Mouse (Mus musculus): ENCODE data around the gene Grid1. TPM values are rescaled to one million over a fixed set of nuclear protein-coding genes. Genes with fewer than 3 reads are reported as not detected.
A peak's percentile ranks its signal among the peaks of the same experiment; 100 is the strongest.

Grid1 gene
- total RNA-seq, 2 experiments from 2014 or later = not detected

DNA sequence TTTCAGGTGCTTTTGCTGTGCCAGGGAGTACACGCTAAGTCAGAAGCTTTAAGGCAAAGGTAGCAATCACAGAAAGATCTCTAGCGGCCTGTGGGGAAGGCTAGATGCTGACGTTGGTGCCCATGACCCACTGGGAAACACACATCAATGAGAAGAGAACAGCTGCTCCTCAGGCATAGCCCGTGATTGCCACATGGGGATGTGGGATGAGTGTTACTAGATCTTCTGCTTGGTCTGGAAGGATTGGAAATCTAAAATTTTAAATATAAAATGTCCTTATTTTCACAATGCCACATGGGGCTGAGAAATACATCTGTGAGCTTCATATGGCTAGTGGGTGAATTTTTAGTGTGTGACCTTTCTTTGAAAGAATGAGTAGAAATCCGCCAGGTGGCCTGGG lies 277.3 kb downstream of the Grid1 start:
- no peak for DNase-seq
- intact Hi-C loops (cut with DNase I) = no loop called here

DNA sequence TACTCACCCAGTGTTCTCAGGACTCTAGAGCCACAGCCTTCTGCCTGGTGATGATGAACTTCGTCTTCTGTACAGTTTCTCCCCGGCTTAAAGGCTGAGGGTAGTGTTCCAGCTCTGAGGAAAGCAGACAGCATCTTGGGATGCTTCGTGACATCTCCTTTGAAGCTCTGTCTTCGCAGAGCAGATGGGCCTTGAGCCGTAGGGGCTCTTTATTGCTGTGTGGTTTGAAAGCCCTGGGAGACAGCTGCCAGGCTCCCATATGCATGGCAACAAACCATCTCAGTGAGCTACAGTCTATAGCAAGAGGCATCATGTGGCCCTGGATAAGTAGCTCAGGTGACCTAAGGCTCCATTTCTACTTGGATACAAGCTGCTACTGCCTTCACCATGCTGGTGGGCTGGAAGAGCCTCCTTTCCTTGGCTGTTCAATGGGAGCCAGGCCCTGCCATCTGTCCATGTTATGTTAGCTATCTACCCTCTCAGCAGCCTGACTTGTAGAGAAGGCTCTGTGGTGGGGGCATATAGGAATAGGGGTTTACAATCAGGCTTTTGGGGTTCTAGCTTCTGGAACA lies 283.8 kb downstream of the Grid1 start:
- intact Hi-C loops (cut with DNase I) = no loop called here

DNA sequence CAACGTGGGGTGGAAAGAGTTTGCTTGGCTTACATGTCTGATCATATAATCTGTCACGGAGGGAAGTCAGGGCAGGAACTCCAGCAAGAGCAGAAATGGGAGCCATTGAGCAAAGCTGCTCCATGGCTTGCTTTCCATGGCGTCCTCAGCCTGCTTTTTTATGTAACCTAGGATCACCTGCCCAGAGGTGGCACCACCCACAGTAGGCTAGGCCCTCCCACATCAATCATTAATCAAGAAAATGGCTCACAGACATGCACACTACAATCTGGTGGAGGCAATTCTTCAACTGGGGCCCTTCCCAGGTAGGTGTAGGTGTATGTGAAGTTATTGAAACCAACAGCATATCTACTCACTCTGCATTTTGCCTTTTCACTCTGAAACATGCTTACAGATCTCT lies 287.7 kb downstream of the Grid1 start:
- intact Hi-C loops (cut with DNase I) = no loop called here
- DNase-seq = no peak

More for the DNA sequence above, 283.8 kb downstream of the Grid1 start:
- no peak for DNase-seq

DNA sequence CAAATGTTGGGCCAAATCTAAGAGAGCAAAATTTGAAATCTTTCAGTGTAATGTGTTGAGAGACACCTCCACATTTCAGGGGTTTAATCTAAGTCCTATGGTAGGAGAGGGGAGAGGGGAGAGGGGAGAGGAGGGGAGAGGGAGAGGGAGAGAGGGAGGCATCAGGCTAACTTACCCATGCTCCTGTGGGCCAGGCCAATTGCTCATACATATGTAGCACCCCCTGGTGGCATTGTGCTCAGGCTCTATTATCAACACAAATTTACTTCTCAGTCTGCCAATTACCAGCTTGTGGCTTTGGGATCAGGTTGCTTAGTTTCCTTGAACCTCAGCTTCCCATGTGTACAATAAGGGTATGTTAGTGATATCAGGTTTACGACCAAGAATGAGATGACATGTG lies 291.0 kb downstream of the Grid1 start:
- DNase-seq = peak; percentile 16 to 28
- intact Hi-C loops (cut with DNase I) = loop anchor here (5.0 kb wide), 1 partner anchor 299 kb away; no protein-coding TSS in a partner anchor

DNA sequence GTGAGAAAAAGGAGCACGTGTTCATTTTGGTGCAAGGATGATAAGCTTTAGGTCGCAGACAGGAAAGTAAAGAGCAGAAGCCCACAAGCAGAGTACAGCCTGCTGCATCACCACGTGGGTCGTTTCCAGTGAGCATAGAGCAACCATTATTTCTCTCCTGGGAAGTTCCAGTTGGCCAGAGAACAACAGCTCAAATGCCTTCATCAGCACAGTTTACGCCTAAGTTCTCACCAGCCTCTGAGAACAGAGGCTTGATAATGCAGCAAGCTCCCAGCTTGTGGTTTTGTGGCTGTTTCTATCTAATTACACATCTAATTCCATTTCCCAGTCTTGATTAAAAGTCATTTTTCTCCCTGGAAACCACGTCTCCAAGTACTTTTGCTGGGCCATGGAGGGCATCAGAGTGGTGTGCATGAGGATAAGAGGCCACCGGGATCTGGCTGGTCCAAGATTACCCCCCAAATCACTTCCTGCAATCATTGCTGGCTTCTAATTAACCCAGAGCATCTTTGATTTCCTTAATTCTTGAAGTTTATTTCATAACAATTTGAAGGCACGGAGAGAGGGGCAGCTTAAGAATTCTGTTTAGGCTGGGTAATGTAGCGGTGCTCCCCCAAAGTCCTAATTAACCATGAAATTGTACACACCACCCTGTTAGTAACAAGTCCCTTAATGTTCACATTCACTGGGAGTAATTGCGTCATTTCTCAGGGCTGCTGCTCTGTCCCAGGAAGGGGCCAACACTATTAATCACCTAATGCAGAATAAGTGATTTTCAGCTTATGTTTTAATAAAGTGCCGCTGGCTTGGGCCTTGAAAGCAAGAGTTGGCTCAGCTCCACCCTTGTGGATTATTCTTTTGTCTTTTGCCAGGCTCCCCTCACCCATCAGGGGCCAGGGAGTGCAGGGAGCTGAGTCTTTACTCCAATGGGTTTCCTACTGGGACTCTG lies 292.7 kb downstream of the Grid1 start:
- intact Hi-C loops (cut with DNase I) = loop anchor here (5.0 kb wide), 1 partner anchor 300 kb away; no protein-coding TSS in a partner anchor
- no peak for DNase-seq

DNA sequence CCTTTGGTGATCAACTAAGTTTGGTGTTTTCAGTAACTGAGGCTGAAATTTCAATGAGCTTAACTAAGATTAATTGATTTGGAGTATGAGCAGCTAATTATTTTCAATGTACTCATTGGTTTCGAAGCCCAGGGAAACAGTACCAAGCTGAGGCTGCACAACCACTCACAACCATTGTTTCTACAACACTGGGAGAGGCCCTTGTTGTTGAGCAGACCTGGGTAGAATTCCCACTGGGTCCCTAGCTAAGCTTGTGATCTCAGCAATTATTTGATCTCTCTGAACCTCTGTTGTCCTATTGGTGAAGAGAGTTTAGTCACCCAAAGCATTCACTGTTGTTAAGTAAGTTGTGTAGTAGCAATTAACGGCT lies 293.4 kb downstream of the Grid1 start:
- no peak for DNase-seq
- intact Hi-C loops (cut with DNase I) = loop anchor here (5.0 kb wide), 1 partner anchor 301 kb away; no protein-coding TSS in a partner anchor

GRCm38 (mm10) chr14:35115913-35116312 lies 296.0 kb downstream of the Grid1 start:
- DNase-seq = no peak
- intact Hi-C loops (cut with DNase I) = no loop called here

- intact Hi-C loops (cut with DNase I) = no loop called here
- DNase-seq = no peak
Measured at GRCm38 (mm10) chr14:35120089-35120488, 300.2 kb downstream of the Grid1 start.

DNA sequence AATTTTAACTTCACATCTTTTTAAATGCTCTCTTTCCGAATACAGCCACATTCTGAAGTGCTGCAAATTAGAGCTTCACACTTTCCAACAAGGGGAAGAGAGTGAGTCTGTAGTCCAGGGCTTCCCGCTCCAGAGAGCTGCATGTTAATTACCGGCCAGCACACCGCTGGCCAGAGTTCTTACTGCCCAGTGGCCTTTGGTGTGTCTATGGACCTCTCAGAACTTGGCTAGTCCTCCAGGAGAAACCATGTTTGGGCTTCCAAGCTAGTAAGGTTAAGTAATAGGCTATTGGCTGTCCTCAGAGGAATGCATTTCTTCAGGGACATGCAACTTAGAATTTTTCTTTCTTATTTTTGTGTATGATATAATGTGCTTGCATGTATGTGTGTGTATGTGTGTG lies 301.0 kb downstream of the Grid1 start:
- intact Hi-C loops (cut with DNase I) = no loop called here
- DNase-seq = no peak

GRCm38 (mm10) chr14:35122111-35122510 lies 302.2 kb downstream of the Grid1 start:
- intact Hi-C loops (cut with DNase I) = no loop called here

DNA sequence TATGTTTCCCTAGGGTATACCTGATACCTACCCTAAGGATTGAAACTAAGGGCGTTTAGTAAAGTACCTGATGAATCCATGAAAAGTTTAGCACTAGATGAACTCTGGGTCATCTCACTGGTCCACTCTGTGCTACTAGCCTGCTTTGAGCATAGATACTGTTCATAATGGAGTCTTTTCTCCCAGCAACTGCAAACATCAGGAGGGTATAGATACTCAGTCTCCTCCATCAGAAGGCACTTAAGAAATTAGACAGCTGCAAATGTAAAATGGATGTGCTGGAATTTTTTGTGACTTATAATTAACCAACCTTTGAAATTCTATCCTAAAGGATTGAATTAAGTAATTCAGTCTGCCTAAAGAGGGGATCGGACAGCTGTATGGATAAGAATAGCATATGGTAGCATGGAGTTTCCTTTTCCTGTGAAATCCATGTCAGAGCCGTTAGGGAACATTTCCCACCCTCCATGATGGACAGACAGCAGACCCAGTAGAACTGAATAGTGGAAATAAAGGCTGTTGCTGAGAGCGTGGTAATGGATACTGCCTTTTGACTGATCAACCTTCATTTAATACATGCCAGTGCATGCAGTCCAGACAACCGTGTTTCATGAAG lies 303.5 kb downstream of the Grid1 start:
- intact Hi-C loops (cut with DNase I) = no loop called here

More at GRCm38 (mm10) chr14:35122111-35122510, 302.2 kb downstream of the Grid1 start:
- no peak for DNase-seq

GRCm38 (mm10) chr14:35127616-35128015 lies 307.7 kb downstream of the Grid1 start:
- intact Hi-C loops (cut with DNase I) = no loop called here
- no peak for DNase-seq

More for the DNA sequence above, 303.5 kb downstream of the Grid1 start:
- DNase-seq = no peak

DNA sequence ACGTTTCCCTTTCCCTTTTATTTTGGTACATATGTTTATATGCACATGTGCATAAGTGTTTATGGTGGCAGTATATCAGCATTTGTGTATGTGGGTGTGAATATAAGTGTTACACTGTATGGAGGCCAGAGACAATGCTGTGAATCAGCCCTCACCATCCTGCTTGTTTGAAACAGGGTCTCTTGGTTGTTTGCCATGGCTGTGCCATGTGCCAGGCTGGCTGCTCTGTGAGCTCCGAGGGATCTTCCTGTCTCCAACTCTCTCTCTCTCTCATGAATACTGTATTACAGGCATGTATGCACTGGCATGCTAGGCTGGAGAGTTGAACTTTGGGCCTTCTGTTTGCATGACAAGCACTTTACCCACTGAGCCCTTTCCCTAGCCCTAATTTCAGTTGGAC lies 315.1 kb downstream of the Grid1 start:
- intact Hi-C loops (cut with DNase I) = no loop called here
- no peak for DNase-seq

DNA sequence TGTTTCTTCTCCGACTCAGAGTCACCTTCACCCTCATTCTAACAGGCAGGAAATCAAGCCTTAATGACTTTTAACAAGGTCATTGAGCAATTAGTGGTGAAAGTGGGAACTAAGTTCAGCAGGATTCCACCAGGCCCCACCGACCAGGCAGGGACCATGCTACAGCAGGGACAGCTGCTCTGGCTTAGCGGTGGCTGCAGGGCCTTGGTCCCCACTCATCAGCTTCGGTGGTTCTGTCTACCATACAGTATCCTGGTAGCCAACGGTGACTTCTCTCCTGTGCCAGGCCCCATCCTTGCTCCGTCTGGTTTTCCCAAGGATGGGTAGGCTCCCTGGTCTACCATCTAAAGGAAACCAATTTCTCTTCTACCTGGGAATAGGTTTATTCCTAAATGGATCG lies 318.2 kb downstream of the Grid1 start:
- no peak for DNase-seq
- intact Hi-C loops (cut with DNase I) = no loop called here

DNA sequence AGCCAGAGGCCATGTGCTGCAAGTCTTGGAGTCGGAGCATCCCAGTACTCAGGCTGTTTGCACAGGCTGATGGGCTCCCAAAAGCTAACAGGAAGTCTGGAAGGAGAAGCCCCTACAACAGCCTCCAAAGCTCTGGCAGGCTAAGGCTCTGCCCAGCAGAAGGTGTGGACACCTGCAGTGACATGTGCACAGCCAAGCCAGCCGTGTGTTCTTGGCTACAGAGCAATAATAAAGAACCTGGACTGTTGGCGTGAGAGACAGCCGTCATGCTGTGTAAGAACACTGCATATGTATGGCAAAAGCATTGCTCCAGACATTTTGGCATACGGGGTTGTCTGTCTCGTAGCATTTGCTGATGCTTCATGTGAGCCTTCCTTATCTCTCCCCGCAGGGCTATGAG lies 319.9 kb downstream of the Grid1 start:
- intact Hi-C loops (cut with DNase I) = no loop called here
- DNase-seq = no peak

DNA sequence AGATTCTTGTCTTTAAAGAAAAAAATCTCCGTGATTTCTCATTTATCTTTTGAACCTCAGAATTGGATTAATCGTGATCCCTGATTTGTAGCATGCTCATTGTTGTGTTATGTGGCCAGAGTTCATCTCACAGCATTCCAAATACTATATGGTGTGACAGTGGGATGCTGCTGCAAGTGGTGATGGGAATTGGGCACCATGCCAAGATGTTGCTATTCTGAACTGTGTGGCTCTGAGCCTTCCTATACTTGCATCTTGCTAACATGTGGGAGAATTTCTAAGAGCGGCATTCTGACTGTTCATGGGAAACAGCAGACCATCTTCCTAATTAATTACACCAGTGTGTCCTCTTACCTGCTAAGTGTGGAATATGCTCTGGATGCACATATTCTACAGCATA lies 332.5 kb downstream of the Grid1 start:
- no peak for DNase-seq
- intact Hi-C loops (cut with DNase I) = no loop called here

DNA sequence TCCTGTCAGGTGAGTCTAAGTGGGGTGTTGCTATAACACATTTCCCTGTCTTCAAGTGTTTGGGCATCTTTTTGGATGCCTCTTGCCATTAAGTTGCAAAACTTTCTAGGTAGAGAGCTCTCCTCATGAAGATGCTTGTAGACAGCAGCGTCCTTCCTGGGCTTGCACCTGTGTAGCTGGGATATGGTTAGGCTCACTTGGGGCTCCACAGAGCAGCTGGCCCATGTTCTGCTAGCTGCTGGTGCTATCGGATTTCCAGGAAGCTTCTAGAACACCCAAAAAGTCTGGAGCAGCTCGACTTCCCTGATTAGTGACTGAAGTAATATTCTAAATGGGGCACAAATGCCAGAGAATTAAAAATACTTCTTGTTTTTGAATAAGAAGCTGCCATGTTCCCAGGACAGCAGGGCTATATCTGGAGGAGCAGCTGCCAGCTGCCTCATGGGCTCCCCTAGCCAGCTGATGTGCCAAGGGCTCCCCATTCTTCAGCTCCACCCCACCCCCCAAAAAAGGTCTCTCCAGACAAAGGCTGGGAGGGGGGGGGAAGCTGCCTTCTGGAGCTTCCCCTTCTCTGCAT lies 333.9 kb downstream of the Grid1 start:
- intact Hi-C loops (cut with DNase I) = no loop called here
- DNase-seq = no peak

DNA sequence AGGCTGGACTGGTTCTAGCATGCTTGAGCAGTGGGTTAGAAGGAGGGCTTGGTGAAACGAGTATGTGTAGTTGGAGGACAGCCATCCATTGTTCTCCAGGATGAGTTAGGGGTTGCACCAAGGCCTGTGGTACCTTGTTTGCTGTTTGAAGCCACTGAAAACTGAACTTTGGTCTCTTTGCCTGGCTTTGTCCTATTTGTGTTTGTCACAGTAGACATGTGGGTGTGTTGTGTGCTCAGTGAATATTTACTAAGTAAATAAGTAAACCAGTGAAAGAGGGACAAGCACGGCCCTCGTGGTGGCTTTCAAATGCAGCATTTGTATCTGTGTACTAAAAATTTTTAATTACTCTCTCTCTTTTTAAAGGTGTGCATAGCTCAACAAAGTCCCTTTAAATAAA lies 334.5 kb downstream of the Grid1 start:
- no peak for DNase-seq
- intact Hi-C loops (cut with DNase I) = no loop called here

DNA sequence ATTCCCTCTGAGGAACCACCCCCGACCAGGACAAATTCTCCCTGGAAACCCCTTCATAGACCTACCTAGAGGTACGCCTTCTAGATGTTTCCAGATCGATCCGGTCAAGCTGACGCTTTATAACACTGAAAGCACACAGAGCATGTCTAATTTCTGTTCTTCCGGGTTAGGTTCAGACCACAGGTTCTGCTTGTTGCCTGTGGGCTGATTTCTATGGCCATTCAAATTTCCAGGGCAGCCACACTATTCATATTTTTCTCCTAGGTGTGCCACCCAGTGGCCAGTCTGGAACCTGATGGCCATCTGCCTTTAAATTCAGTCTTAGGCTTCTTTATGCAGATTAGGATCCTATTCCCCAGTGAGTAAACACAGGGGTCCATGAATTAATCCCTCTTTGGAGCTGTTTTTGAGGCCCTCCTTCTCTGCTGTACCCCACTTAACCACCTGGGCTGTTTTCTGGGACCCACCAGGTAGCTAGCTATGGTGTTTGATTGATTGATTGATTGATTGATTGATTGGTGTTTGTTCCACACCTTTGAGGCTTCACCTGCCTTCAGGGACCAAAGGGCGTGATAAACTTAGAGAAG lies 337.3 kb downstream of the Grid1 start:
- DNase-seq = peak in 1 of 2 experiments; percentile 7
- intact Hi-C loops (cut with DNase I) = loop anchor here (5.0 kb wide), 1 partner anchor 345 kb away; no protein-coding TSS in a partner anchor

- DNase-seq = no peak
- intact Hi-C loops (cut with DNase I) = loop anchor here (5.0 kb wide), 1 partner anchor 347 kb away; no protein-coding TSS in a partner anchor
Measured at GRCm38 (mm10) chr14:35159296-35159695, 339.4 kb downstream of the Grid1 start.

- DNase-seq = no peak
- intact Hi-C loops (cut with DNase I) = no loop called here
Measured at GRCm38 (mm10) chr14:35167451-35167850, 347.5 kb downstream of the Grid1 start.
